Mouse (Mus musculus) embryonic stem cell, embryonic (primary cell): ENCODE results near the gene Chd9.

Source experiments
- CTCF ChIA-PET, 4 experiments: fragments of 300-600 bp in 2 of 4; fragments of 350-600 bp in 2 of 4; sonication (Branson Sonifier 250); formaldehyde crosslinking; loops; one replicate each; lab custom pipeline; 2022; ENCODE audit warnings: inconsistent platforms in 2 of 4; lab: Charles Lee
- POLR2A ChIA-PET, 4 experiments: fragments of 300-600 bp in 2 of 4; fragments of 350-600 bp in 2 of 4; sonication (Branson Sonifier 250); formaldehyde crosslinking; loops; one replicate each; lab custom pipeline; 2022; ENCODE audit warnings: antibody characterized with exemption in 4 of 4, inconsistent platforms in 1 of 4; lab: Charles Lee

The Chd9 gene

GRCm38 (mm10) chr8:91059086-91059578 is 231.0 kb downstream of the Chd9 start:
- ChIA-PET CTCF (interaction anchor here in 1 of 4 experiments (1.4 kb wide), 1 partner anchor 90 kb away, joined by 3 read pairs; no protein-coding TSS in a partner anchor), POLR2A (interaction anchor here in 3 of 4 experiments (1.2 to 2.0 kb wide), 5 partner anchors 9 to 75 kb away, joined by 3 to 7 read pairs (median 5); partner anchors contain the start of gene Rbl2 (in 3 of the 3))

DNA sequence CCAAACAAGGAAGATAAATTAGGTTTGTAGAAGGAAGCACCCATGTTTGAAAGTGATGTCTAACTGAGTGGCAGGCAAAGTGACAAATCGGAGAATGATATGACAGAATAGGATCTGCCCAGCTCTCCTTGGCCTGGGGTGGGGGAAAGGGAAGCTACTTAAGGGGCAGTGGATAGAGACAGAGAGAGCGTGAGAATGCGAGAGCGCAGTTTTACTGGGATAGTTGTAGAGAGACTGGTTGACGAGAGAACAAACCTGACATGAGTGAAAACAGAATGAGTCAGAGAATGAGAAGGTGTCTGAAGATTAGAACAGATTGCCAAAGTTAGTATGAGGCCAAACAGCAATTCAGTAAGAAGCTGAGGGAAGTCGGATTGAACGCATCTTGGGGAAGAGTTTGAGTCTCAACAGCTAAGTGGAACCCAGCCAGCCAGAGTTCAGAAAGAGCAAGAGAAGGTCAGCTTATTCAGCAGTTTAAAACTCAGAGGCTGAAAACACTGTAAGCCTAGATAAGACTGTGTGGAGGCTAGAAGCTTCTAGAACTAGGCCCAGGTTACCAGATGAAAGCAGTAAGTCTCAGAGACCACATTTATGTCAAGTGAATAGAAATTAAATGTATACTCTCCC is 231.8 kb downstream of the Chd9 start:
- CTCF ChIA-PET, result interaction anchor here in 1 of 4 experiments (0.6 kb wide), 1 partner anchor 238 kb away, joined by 4 read pairs; no protein-coding TSS in a partner anchor
- POLR2A ChIA-PET, result interaction anchor here (0.6 to 2.0 kb wide), 8 partner anchors 9 to 232 kb away, joined by 3 to 14 read pairs (median 6); partner anchors contain the start of genes Rbl2 (in 3 of the 4) and Chd9 (in 1 of the 4)

GRCm38 (mm10) chr8:91060555-91061471 is 232.7 kb downstream of the Chd9 start:
- ChIA-PET POLR2A (interaction anchor here in 3 of 4 experiments (1.0 to 2.0 kb wide), 6 partner anchors 8 to 22 kb away, joined by 3 to 14 read pairs (median 6); partner anchors contain the start of gene Rbl2 (in 3 of the 3)), CTCF (no interaction called here)

- ChIA-PET CTCF (interaction anchor here in 1 of 4 experiments (0.7 kb wide), 1 partner anchor 31 kb away, joined by 3 read pairs; no protein-coding TSS in a partner anchor), POLR2A (no interaction called here)
Measured at GRCm38 (mm10) chr8:91065179-91065578, 237.0 kb downstream of the Chd9 start.

GRCm38 (mm10) chr8:91069407-91069806 is 241.3 kb downstream of the Chd9 start:
- ChIA-PET CTCF (interaction anchor here in 2 of 4 experiments (0.6 to 3.1 kb wide), 9 partner anchors 9 to 500 kb away, joined by 3 to 10 read pairs (median 4); partner anchors contain the start of gene Chd9 (in 1 of the 2)), POLR2A (interaction anchor here (0.6 to 5.9 kb wide), 26 partner anchors 9 to 244 kb away, joined by 3 to 84 read pairs (median 4); partner anchors contain the start of gene Chd9 (in 1 of the 4))

- CTCF ChIA-PET, result interaction anchor here in 2 of 4 experiments (0.8 to 3.1 kb wide), 9 partner anchors 9 to 241 kb away, joined by 3 to 10 read pairs (median 4); partner anchors contain the start of gene Chd9 (in 1 of the 2)
Measured at GRCm38 (mm10) chr8:91069834-91070233, 241.7 kb downstream of the Chd9 start, which contains the start of gene Rbl2. Gene Rbl2, plus strand, starts transcription at chr8:91070057.

DNA sequence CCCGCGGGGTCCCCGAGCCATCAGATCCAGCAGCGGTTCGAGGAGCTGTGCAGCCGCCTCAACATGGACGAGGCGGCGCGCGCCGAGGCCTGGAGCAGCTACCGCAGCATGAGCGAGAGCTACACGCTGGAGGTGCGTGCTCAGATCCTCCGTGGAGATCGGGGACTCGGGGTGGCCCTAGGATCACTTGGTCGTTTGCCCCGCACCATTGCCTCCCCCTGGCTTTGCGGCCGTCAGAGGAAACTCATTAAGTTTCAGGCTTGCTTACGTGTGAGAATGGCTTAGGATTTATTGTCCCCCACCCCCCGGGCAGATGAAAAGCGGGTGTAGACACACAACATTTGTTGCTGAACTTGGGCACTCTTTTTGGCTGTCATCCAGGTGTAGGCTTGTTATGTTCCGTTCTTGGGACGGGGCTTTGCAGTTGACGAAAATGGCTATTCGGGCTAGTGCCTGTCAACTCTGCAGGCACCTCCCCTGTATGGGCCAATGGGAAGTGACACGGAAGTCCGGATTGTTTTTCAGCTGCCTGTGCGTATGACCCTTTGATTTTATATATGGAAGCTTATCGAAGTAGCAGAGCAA is 242.2 kb downstream of the Chd9 start:
- POLR2A ChIA-PET, result interaction anchor here (0.5 to 5.9 kb wide), 21 partner anchors 10 to 550 kb away, joined by 3 to 84 read pairs (median 4); partner anchors contain the start of genes Fto (in 1 of the 4) and Rpgrip1l (in 1 of the 4)
- CTCF ChIA-PET, result interaction anchor here in 3 of 4 experiments (0.6 to 3.1 kb wide), 10 partner anchors 10 to 242 kb away, joined by 3 to 10 read pairs (median 4); partner anchors contain the start of gene Chd9 (in 1 of the 3)

More at GRCm38 (mm10) chr8:91069834-91070233, 241.7 kb downstream of the Chd9 start, which contains the start of gene Rbl2:
- POLR2A ChIA-PET, result interaction anchor here (0.6 to 5.9 kb wide), 29 partner anchors 9 to 245 kb away, joined by 3 to 84 read pairs (median 4); no protein-coding TSS in a partner anchor

DNA sequence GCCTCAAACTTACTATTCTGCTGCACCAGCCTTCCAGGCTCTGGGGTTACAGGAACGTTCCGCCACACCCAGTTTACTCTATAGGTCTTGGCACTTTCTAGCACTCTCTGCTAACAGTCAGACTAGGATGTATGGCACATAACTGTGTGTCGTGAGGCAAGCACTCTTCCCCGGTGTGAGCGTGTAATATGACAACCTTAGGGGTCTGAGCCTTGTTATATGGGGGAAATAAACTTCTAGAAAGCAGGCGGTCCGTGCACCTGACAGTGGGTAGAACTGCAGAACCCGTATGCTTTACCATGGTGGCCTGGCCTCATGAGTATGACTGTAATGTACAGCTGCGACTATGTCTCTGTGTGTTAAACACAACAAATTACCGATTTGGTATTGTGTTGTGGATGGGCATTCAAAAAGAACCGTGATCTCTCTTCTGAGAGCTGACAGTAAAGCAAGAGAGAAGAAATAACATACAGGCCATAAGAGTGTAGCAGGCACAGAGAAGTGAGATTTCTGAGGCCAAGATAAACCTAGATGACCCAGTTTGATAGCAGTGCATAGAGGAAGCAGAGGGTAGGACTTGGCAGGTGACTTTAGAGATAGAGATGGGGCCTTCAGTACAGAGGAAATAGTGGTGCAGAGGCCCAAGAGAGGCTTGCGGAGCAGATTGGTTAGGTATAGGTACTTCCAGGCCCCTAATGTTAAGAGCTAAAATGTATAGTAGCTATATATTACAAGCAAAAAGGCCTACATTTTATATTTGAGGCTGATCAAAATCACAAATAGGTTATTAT is 249.1 kb downstream of the Chd9 start:
- ChIA-PET CTCF (interaction anchor here in 1 of 4 experiments (0.6 kb wide), 1 partner anchor 443 kb away, joined by 5 read pairs; no protein-coding TSS in a partner anchor), POLR2A (interaction anchor here in 2 of 4 experiments (0.7 to 6.3 kb wide), 2 partner anchors 8 to 227 kb away, joined by 3 to 42 read pairs; partner anchors contain the start of gene Rbl2 (in 1 of the 2))

DNA sequence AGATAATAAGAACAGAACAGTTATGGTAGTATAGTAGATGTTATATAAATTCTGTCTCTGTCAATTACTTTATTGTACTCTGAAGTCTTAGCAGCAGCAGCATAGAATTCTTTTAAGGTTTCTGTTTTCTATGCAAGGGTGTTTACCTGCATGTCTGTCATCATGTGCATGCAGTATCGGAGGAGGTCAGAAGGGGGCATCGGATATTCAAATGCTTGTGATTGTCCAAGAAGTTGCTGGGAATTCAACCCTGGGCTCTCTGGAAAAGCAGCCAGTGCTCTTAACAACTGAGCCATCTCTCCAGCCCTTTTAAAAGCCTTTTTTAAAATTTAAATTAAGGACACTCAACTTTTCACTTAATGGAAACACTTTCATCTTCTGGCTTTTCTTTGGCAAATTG is 251.5 kb downstream of the Chd9 start:
- ChIA-PET CTCF (interaction anchor here in 2 of 4 experiments (1.0 to 2.4 kb wide), 6 partner anchors 10 to 116 kb away, joined by 3 to 10 read pairs (median 3); partner anchors contain the start of gene Rbl2 (in 1 of the 2)), POLR2A (interaction anchor here in 2 of 4 experiments (1.0 to 6.3 kb wide), 7 partner anchors 9 to 262 kb away, joined by 3 to 84 read pairs (median 8); partner anchors contain the start of genes Rbl2 (in 2 of the 2) and Gm19935 (in 1 of the 2))

GRCm38 (mm10) chr8:91081911-91082310 is 253.8 kb downstream of the Chd9 start:
- ChIA-PET CTCF (interaction anchor here (0.6 to 2.5 kb wide), 10 partner anchors 9 to 253 kb away, joined by 3 to 13 read pairs (median 4); partner anchors contain the start of gene Rbl2 (in 1 of the 4)), POLR2A (interaction anchor here (0.6 to 6.3 kb wide), 21 partner anchors 9 to 431 kb away, joined by 3 to 84 read pairs (median 5); partner anchors contain the start of genes Rbl2 (in 3 of the 4) and Chd9 (in 1 of the 4))

DNA sequence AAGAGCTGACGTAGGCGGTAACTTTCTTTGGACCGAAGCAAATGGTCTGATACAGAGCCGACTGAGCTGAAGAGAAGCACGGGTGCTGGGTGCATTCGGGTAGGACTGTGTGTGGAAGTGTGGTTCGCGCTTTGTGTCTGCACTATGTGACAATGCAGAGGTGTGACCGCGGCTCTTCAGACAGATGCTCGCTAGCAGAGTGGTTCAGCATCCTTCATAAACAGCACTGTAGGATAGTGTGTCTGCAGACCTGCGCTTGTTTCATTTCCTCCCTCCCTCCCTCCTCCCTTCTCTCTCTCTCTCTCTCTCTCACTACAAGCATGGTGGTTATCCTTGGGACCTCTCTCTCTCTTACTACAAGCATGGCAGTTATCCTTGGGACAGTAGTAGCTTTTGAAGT is 254.3 kb downstream of the Chd9 start:
- POLR2A ChIA-PET, result interaction anchor here (0.6 to 6.3 kb wide), 15 partner anchors 11 to 432 kb away, joined by 3 to 84 read pairs (median 5); partner anchors contain the start of genes Rbl2 (in 3 of the 4) and Chd9 (in 1 of the 4)
- CTCF ChIA-PET, result interaction anchor here in 2 of 4 experiments (1.7 to 2.5 kb wide), 3 partner anchors 12 to 51 kb away, joined by 3 to 10 read pairs (median 8); partner anchors contain the start of gene Rbl2 (in 1 of the 2)

GRCm38 (mm10) chr8:91088452-91088851 is 260.3 kb downstream of the Chd9 start:
- ChIA-PET CTCF (interaction anchor here in 1 of 4 experiments (1.3 kb wide), 1 partner anchor 30 kb away, joined by 5 read pairs; no protein-coding TSS in a partner anchor), POLR2A (interaction anchor here in 2 of 4 experiments (0.7 to 1.1 kb wide), 3 partner anchors 9 to 19 kb away, joined by 3 read pairs; partner anchors contain the start of gene Rbl2 (in 1 of the 2))

GRCm38 (mm10) chr8:91089601-91090000 is 261.4 kb downstream of the Chd9 start:
- CTCF ChIA-PET, result interaction anchor here in 1 of 4 experiments (0.6 kb wide), 1 partner anchor 58 kb away, joined by 3 read pairs; no protein-coding TSS in a partner anchor
- POLR2A ChIA-PET, result interaction anchor here in 2 of 4 experiments (0.7 to 1.7 kb wide), 2 partner anchors 20 to 62 kb away, joined by 4 read pairs; partner anchors contain the start of gene Rbl2 (in 1 of the 2)

DNA sequence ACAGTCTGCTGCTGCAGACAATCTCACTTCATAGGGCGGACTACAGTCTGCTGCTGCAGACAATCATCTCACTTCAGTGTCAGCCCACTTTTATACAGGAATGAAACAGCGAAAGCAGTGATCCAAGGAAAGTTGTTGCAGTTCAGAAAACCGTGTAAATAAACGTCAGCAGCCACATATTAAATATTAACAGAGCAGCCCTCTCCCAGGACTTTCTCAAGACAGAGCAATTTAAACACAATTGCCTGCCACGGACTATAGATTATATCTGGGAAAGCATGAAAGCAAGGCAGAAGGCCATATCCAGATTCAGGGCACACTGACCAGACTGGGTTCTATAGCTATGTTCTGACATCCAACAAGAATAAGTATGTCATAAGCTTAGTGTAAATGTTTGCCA is 266.0 kb downstream of the Chd9 start:
- CTCF ChIA-PET, result no interaction called here
- POLR2A ChIA-PET, result no interaction called here

DNA sequence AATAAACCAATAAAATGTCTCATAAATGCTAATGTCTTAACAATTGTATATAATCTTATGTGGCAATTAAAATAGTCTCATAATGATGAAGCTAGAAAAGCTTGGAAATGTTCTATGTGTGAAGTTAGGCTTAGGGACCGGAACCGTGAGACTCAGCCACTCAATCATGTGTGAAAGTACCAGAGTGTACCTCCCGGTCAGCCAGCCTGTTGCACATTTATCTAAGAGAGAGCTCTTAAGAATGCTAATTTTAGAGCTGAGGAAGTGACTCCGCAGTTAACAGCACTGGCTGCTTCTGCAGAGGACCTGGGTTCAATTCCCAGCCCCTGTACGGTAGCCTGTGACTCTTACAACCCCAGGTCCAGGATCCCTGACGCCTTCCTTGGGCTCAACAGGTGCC is 270.0 kb downstream of the Chd9 start:
- ChIA-PET CTCF (interaction anchor here in 3 of 4 experiments (0.6 to 1.1 kb wide), 4 partner anchors 17 to 305 kb away, joined by 3 to 4 read pairs (median 3); no protein-coding TSS in a partner anchor), POLR2A (interaction anchor here in 1 of 4 experiments (0.9 to 1.2 kb wide), 3 partner anchors 14 to 19 kb away, joined by 3 to 4 read pairs (median 4); no protein-coding TSS in a partner anchor)
